Mouse (Mus musculus) embryonic fibroblast, embryonic 13.5 days (primary cell): ENCODE measurements around the gene Itga9. TPM values are rescaled to one million over a fixed set of nuclear protein-coding genes. Genes with fewer than 3 reads are reported as not detected.

Experiments
- H3K27ac ChIP-seq: 2 replicates; pipeline ENCODE4 v1.5.1; 2012; ENCODE audit warnings: low read length, control low read depth, inconsistent platforms; ENCODE audit not compliant: insufficient read depth
- H3K4me1 ChIP-seq: 2 replicates; pipeline ENCODE4 v1.6.1; 2011; ENCODE audit warnings: low read length; ENCODE audit not compliant: control insufficient read depth, insufficient read depth
- H3K4me3 ChIP-seq: 2 replicates; pipeline ENCODE4 v1.5.1; 2011; ENCODE audit warnings: mild to moderate bottlenecking, control low read depth, low read length; ENCODE audit not compliant: insufficient read depth
- CTCF ChIP-seq: IDR thresholded peaks from 2 replicates; pipeline ENCODE4 v1.5.1; 2011; ENCODE audit warnings: mild to moderate bottlenecking, control low read depth, low read length, moderate library complexity, borderline replicate concordance; ENCODE audit not compliant: insufficient read depth
- POLR2A ChIP-seq: IDR thresholded peaks from 2 replicates; pipeline ENCODE4 v1.6.1; 2011; ENCODE audit warnings: low read depth, mild to moderate bottlenecking, control low read depth, low read length, moderate library complexity
- polyA plus RNA-seq: library from polyadenylated mRNA; stranded (reverse); fragments of >200 nt; gene quantifications from 2 replicates; pipeline ENCODE4 v1.2.4, GENCODE M21; 2011; ENCODE audit warnings: low read depth; ENCODE audit not compliant: missing spikeins, insufficient read length

Gene Itga9
- polyA plus RNA-seq, 1 experiment: 22.9 TPM

GRCm38 (mm10) chr9:118821220-118822185 is 215.0 kb downstream of the Itga9 start:
- Histone ChIP-seq H3K4me3 (no peak overlapping the region), H3K4me1 (no peaks in the 10 kb centered on the region), H3K27ac (no peak overlapping the region)
- TF ChIP-seq CTCF (no peak), POLR2A (no peak)

DNA sequence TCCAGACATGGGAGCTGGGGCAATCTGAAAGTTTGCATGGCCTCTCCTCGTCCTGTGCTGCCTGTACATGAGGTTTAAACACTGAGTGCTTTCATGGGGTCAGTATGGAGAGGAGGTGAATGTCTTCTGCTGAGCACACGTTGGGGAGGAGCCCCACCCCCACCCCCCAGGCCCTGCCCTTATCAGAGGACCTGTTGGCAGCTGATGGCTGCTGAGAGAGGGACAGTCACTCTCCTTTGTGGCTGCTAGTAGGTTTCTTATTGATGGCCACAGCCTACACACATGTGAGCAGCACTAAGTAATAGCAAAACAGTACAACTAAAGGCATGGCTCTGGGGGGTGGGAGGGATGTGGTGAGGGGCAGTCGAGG is 215.7 kb downstream of the Itga9 start:
- Histone ChIP-seq H3K27ac (no peak overlapping the region), H3K4me3 (no peak overlapping the region)

DNA sequence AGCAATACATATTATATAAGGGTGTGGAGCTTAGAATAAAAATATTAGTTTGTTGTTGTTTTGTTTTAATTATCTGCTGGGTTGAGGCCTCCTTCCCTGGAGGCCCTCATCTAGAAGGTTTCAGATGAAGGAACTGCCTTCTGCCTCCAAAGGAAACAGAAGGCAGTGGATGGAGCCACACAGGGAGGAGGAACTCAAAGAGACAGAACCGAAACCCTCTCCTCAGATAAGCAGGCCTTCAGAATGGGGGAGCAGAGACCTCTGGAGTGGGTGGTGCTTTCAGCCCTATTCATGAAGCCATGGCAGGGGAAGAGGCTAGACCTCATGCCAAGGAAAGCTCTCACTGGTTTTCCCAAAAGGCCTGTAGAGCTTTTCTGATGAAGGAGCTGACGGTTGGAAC is 216.1 kb downstream of the Itga9 start:
- no peak overlapping the region for H3K27ac ChIP-seq
- TF ChIP-seq CTCF: no peak
- no peak for TF ChIP-seq POLR2A
- no peaks in the 10 kb centered on the region for H3K4me1 ChIP-seq
- no peak overlapping the region for H3K4me3 ChIP-seq

More for the DNA sequence above, 215.7 kb downstream of the Itga9 start:
- TF ChIP-seq CTCF (no peak), POLR2A (no peak)
- H3K4me1 ChIP-seq: no peaks in the 10 kb centered on the region

GRCm38 (mm10) chr9:118831080-118831479 is 224.6 kb downstream of the Itga9 start:
- Histone ChIP-seq H3K4me3 (no peak overlapping the region), H3K27ac (no peak overlapping the region), H3K4me1 (no peaks in the 10 kb centered on the region)
- no peak for TF ChIP-seq POLR2A

DNA sequence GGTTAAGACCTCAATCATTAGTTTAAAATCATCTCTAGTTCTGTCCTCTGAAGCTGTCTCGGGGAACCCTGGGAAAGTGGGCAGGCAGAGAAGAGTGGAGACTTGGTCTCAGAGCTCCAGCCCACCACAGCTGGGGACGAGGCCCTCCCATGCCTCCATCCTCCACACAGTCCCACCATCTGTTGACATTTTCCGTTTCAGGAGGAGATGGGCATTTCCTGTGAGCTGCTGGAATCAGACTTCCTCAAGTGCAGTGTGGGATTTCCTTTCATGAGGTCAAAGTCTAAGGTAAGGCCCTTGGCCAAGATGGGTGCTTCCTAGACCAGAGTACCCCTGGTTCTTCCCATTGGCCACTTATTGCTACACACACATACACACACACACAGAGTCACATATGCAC is 226.0 kb downstream of the Itga9 start:
- no peak overlapping the region for H3K4me3 ChIP-seq
- TF ChIP-seq CTCF (no peak), POLR2A (no peak)
- H3K27ac ChIP-seq: no peak overlapping the region
- no peaks in the 10 kb centered on the region for H3K4me1 ChIP-seq

GRCm38 (mm10) chr9:118833413-118833812 is 226.9 kb downstream of the Itga9 start:
- TF ChIP-seq CTCF (no peak), POLR2A (no peak)
- H3K4me1 ChIP-seq: no peaks in the 10 kb centered on the region
- no peak overlapping the region for H3K4me3 ChIP-seq
- no peak overlapping the region for H3K27ac ChIP-seq

DNA sequence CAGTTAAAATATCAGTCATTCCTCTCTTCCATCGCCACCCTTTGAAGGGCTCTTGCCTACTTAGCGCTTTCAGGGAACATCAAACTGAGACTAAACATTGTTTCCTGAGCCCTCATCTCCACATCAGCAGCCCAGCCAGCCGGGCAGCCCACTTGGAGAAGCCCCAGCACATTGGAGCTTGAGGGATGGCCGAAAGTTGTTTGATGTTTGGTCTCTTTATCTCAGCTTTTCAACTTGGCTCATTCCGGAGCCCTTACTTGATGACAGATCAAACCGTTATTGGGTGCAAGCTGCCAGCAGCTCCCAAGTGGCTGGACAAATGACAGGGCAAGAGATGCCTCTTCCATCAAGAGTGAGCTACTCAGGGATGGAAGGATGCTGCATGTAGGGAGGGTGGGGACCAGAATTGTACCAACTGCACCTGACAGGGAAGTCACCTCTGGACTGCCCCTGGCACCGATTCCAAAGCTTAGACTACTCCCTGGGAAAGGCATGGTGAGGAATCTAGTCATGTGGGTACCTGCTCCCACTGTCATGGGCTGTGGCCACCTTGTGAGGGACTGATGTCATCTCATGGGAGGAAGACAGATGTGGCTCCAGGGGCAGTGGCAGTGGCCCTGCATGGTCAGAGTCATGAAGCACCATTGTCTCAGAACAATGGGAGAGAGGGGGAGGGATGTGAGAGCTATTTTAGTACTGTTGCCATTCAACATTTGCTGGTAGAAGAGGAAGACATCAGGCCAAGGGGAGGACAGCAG is 232.6 kb downstream of the Itga9 start:
- Histone ChIP-seq H3K4me3 (no peak overlapping the region), H3K4me1 (no peaks in the 10 kb centered on the region), H3K27ac (no peak overlapping the region)
- TF ChIP-seq POLR2A: no peak

GRCm38 (mm10) chr9:118841247-118841646 is 234.8 kb downstream of the Itga9 start:
- no peak overlapping the region for H3K27ac ChIP-seq
- no peak overlapping the region for H3K4me3 ChIP-seq
- TF ChIP-seq CTCF: no peak
- no peak for TF ChIP-seq POLR2A
- H3K4me1 ChIP-seq: no peaks in the 10 kb centered on the region

DNA sequence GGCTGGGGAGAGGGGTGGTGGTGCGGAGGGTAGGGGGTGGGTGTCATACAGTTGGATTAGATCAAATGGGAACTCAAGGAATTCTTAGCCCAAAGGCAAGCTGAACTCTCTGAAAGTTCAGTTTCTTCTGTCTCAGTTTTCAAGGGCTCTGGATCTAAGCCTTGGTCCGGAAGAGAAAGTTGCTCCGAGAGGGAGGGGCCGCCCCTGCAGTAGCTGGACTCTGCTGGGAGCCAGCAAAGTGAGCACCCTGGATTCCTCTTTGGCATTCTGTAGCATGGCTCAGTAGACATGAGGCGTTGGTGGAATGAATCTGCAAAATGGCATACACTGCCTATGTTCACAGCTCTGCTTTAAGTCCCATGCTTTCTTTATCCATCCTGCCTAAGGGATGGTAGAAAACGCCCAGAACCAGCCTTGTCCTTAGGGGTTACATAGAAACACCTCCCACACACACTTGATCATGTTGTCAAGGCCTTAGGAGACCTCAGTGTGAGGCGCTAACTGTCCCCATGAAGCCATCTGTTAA is 235.5 kb downstream of the Itga9 start:
- TF ChIP-seq POLR2A (no peak), CTCF (no peak)

DNA sequence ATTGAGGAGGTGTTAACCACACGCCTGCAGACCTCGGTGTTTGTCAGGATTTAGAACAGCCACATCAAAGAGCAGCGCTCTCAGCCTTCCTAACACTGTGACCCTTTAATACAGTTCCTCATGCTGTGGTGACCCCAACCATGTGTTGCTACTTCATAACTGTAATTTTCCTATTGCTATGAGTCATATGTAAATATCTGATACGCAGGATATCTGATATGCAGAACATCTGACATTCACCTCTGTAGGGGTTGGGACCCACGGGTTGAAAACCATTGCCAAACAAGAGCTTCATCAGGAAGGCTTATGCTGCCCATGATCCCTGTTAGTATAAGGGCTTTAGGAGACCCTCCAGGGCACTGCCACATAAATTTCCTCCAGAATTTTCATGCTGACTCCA is 237.2 kb downstream of the Itga9 start:
- Histone ChIP-seq H3K27ac (no peak overlapping the region), H3K4me1 (no peaks in the 10 kb centered on the region), H3K4me3 (no peak overlapping the region)
- TF ChIP-seq POLR2A (no peak), CTCF (no peak)

More for the DNA sequence above, 235.5 kb downstream of the Itga9 start:
- no peak overlapping the region for H3K27ac ChIP-seq
- no peak overlapping the region for H3K4me3 ChIP-seq
- H3K4me1 ChIP-seq: no peaks in the 10 kb centered on the region
